Mouse (Mus musculus) layer of hippocampus, adult 9-10 months (tissue): ENCODE results near the gene Coq4.
"Not testable (repeated sequence)": the region's sequence is repeated elsewhere in the genome, so short reads cannot be mapped to it uniquely, and the experiment has no call there.

ENCODE experiments used
- DNase-seq: peaks from one replicate; pipeline ENCODE4 v3.0.0; 2022; ENCODE audit warnings: low spot score

Coq4 gene

DNA sequence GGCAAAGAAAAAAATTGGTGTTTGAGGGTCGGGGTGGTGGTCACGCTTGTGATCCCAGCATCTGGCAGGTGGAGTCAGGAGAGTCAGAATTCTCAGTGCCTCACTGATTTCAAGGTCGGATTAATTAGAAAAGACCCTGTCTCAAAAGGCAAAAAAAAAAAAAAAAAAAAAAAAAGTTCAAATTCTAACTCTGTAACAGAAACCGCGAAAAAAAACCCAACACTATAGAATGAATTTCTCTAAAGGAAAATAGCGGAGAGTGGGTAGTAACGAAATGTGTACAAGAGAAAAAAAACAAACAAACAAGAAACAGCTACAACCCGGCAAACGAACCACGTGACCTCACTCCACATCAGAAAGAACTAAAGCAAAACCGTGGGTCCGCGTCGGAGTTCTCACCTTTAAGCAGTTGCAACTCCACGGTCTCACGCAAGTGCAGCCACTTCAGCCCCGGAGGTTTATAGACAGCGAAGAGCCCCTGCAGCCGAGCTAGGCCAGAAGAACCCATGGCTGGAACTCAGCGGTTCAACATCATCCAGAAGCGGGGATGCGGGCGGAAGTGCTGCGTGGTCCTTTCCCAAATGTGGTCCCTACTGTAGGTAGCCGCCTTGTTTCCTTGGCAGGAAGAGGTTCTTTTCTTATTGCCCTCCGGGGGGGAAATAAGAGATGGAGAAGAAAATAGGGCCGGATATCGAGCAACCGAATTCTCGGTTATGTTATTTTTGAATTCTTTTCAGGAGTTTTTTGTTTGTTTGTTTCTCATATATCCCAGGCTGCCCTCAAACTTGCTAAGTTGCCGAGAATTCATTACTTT is at the start of gene Coq4:
Gene Coq4 (plus strand): TSS at position 390 of the 814 bp plus-strand sequence.
- DNase-seq: peak; percentile 95

DNA sequence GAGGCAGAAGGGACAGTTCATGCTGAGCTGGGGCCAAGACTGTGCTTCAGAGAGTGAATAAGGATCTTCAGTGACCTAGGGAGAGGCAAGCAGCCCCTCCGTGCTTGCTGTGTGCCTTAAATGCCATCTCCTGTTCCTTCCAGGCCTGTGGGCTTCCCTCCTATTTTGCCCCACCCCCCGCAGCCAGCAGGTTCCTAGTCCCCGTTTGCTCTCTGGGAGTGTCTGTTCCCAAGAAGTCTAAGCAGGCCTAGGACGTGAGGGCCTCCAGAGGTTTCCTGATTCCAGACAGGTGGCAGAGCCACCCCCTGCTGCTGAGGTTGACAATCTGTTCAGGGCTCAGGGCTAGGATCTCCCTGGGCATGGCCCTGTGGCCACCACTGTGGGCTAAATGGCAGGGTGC is 48.5 kb upstream of the Coq4 start:
- no peak for DNase-seq

DNA sequence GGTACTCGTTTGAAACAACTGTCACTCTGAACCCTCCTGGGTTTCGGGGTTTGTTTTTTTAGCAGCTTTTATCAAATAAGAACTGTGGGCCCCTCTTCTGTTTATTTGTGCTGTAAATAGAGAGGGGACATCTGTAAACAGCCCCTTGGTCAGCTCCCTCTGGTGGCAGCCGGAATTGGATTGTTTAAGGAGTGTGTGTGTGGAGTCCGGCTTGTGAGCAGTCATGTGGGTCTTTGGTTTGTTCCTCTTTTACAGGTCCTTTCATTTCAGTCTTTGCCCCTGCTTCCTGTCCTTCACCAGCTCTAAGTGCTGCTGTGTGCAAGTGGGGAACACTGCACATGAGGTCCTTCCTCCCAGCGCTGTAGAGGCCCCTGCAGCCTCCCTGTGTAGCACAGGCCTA is 47.9 kb upstream of the Coq4 start:
- no peak for DNase-seq

DNA sequence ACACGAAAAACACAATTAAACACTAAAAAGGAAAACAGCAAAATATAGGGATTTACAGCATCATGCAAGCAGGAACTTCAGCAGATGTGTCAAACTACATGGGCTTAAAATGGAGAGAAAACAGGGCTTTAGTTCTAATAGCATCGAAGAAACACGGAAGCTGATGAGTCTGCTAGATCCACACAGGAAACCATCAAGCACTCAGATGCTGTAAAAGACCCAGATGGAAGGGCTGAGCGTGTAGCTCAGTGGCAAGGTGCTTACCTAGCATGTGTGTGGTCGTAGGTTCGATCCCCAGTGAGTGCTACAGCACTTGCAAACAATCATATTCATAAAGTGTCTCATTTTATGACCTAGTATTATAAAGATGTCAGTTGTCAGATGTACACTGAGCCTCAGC is 46.1 kb upstream of the Coq4 start:
- DNase-seq: no peak

DNA sequence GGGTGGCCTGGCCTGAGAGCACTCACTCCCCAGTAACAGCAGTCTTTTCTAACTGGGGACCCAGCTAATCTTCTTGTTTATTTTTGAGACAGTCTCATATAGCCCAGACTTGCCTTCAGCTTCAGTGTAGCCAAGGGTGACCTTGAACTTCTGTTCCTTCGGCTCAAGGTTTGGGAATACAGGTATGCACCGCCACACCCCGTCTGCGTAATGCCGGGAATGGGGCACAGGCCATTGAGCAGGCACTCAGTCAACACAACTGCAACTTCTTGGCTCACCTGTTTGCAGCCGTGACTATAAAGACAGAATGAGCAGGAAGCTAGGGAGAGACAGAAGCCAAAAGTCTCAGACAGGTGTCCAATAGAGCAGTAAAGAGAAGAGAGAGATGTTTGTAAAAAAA is 43.0 kb upstream of the Coq4 start:
- no peak for DNase-seq

DNA sequence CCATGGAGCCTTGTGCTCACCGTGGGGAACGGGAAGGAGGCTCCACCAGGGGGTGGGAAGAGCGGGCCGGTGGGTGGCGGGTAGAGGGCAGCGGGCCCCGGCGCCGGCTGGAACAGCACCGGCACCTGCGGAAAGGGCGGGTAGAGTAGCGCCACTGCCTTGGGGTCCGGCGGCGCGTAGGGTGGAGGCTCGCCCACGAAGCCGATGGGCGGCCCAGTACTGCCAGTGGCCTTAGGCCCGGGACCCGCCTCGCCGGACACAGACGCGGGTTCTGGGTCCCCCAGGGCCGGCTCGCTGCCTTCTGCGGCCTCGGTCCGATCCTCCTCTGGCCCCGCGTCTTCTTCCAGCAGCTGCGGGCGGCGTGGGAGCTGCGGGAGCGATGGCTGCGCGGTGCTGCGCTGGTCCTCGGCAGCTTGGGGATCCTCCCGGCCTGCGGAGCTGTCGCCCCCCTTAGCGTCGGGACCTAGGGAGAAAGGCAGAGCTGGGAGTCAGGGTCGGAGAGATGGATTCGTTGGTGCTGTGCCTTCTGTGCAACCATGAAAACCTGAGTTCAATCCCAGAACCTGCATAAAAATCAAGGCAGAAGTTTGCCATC is 40.0 kb upstream of the Coq4 start:
- DNase-seq: no peak

DNA sequence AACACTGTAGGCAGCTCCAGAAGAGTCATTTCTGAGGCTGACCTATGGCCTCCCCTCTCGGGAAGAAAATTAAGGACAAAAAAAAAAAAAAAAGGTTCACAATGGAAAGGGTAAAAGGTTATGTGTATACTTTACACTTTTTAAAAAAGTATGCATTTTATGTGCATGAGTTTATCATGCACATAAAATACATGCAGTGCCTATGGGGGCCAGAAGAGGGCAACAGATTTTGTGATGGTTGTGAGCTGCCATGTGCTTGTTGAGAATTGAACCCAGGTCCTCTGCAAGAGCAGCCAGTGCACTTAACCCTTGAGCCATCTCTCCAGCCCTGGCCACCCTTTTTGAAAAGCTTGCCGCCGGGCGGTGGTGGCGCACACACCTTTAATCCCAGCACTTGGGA is 39.4 kb upstream of the Coq4 start:
- no peak for DNase-seq

DNA sequence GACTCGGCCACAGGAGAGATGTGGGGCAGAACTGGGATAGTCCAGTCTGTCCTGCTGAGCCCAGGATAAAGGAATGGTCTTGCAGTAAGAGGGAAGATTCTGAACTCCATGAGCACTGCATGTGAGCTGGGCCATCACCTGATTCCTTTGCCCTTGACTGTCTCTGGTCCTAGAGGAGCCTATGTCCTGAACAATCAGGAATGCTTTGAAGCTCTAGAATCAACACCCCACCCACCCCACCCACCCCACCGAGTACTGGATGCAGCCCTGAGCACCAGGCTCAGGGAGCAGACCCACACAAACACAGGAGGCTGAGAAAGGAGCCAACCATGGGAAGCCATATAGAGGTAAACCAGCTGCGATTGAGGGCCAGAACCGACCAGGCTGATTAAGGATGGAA is 38.8 kb upstream of the Coq4 start:
- DNase-seq: no peak

DNA sequence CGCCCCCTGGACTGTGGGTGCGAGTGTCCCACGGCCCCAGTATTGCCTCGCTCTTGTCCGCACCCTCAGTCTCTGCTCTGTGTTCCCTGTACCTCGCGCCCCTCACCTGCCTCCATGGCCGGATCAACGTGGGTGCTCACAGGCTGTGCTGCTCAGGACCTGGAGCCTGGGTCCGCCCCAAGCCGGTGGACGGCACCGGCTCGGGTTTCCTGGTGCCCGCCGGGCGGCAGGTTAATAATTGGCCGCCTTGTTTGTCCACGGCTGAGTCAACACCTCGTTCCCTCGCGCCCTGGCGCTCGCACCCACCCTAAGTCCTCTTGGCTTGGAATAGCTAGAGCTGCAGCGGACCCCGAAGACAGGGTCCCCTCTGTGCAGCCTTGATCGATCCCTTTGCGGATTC is 35.8 kb upstream of the Coq4 start, which contains the start of gene Gm13420:
Gene Gm13420 (minus strand): TSS at position 189 of the 400 bp plus-strand sequence.
- no peak for DNase-seq

DNA sequence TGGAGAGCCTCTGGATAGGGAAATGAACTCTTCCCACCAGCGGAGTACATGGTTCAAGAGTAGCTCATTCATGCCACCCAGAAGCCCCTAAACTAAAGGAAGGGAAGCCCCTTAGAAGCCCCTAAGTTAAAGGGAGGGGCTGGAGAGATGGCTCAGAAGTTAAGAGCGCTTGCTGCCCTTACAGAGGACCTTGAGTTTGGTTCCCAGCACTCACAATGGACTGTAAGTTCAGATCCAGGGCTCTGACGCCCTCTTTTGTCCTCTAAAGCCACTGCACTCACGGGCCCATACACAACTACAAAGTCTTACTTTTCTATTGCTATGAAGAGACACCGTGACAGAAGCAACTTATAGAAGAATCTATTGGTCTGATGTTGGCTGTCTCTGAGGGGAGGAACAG is 34.9 kb upstream of the Coq4 start:
- DNase-seq: no peak

DNA sequence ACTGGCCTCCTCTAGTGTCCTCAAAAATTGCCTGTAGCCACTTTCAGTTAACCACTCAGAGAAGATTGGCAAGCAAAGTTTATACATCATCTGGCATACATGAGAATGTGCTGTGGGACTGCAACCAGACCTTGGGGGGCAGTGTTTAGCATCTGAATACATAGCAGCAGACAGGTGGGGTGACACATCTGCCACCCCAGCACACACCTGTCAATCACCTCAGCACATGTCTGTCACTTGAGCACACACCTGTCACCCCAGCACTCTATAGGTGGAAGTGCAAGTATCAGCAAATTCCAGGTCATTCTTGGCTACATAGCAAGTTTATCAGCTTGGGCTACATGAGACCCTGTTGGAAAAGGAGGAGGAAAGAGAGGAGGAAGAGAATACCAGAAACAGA is 31.6 kb upstream of the Coq4 start:
- DNase-seq: no peak

DNA sequence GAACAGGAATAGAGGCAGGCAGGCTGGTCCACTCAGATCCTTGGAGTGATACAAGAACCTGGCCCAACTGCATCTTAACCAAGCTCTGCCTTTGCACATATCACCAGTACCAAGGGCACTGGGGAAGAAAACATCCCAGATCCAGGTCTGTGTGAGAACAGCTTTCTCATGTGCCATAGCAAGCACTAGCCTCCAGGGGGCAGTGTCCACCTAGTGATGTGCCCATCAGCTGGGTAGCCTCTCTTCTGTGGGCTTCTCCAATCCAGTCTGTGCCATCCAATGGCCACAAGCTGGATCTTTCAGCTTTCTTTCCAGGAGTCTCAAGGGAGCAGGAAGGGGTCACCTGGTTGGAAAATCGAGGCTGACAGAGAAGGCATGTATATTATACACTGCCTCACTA is 22.5 kb upstream of the Coq4 start:
- DNase-seq: peak; percentile 29

DNA sequence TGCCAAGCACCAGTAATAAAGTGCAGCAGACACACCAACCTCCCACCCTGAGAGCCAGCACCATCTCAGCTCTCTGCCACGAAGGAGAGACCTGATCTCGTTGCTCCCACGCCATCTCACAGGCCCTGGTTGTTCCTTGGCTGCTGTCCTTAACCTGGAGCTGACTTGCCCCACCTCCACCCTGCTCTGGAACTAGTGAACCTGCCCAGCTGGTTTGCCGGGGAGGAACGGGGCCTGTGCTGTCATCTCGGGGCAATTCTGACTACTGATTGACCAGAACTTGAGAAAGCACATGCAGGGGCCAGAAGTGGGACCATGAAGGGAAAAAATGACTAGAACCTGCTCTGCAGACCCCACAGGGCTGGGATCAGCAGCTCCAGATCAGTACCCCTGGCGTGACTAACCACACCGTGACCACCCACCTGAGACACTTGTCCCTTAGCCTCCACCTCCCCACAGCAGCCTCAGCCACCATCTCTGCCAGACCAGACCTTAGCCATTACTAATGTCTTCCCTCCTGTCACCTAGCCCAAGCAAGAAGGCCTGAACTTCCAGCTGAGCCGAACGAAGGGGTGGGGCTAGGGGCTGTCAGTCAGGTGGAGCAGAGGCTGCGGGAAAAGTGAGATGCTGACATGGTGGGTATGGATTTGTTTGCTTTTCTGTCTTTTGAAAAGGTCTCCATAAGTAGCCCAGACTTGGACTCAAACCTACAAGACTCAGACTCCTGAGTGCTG is 19.1 kb upstream of the Coq4 start:
- DNase-seq: no peak

DNA sequence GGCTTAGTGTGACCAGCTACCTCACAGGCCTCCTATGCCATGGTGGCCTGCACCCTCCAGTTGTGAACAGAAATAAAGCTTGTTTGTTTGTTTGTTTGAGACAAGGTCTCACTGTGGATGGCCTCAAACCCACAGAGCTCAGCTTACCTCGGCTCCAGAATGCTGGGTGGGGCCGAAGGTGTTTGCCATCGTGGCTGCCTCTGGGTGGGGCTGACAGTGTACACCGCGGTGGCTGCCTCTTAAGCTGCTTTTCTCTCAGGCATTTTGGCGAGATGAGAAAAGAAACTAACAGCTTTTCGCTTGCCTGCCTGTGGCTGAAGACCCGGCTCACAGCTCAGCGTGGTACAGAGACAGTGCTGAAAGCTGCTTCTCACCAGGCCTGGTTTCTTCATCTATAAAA is 18.4 kb upstream of the Coq4 start:
- no peak for DNase-seq

DNA sequence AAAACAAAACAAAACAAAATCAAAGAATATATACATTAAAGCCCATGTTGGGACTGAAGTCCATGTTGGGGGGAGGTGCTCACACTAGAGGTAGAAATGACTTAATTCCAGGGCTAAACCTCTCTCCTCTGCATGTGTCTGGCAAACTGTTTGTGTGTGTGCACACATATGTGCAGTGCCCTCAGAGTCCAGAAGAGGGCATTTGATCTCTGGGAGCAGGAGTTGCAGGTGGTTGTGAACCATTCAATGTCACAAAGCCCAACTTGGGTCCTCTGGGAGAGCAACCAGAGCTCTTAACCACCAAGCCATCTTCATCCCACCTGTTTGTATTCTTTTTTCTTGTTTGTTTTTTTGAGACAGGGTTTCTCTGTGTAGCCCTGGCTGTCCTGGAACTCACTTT is 17.1 kb upstream of the Coq4 start:
- DNase-seq: no peak

DNA sequence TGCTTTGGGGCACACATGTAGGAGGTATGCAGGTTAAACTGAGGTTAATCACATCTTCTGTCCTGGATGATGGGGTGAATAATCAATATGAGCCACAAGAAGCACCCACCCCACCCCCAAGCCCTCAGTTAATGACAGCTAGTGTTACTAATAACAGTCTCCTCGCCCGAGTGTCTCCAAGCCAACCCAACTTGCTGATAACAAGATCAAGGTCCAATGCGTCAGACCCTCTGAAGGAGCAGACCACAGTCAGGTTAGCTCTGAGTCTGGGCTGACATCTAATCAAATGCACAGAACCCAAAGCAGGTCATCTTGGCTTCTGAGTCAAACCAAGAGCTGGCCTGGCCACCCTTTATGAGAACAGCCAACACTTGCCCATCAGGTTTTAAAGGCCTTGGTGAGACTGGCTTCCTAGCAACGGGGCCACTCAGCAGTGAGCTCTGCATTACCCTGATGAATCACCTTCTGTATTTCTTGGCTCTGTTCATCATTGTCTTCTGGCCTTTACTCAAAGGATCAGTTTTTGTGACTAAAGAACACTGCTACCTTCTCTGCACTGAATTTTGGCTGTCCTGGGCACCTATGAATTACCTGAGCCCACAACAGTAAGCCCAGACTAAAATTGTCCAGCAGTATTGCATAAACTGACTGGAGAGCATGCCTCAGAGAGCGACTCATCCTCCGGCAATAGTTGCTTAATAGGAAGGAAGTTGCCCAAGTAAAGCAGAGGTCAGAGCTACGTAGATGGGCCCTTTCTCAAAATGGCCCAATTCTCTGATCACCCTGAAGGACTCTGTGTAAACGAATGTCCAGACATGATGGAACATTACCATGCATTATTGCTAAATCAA is 15.5 kb upstream of the Coq4 start:
- DNase-seq: no peak

DNA sequence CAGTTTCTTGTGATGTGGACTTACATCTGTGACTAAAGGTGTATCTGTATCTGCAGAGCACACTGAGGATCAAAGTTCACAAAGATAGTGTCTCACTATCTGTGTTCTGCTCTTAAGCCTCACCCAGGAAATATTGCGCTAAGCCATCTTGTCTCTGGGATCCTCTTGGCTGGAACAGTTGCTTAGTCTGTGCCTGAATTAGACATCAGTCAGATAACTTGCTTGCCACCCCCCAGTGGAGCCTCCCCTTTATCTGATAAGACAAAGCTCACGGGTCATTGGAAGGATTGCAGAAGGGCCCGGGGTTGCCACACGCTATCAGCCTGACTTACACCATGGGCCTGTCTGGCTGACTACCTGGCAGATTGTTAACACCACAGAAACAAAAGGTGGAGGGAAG is 14.0 kb upstream of the Coq4 start:
- no peak for DNase-seq

DNA sequence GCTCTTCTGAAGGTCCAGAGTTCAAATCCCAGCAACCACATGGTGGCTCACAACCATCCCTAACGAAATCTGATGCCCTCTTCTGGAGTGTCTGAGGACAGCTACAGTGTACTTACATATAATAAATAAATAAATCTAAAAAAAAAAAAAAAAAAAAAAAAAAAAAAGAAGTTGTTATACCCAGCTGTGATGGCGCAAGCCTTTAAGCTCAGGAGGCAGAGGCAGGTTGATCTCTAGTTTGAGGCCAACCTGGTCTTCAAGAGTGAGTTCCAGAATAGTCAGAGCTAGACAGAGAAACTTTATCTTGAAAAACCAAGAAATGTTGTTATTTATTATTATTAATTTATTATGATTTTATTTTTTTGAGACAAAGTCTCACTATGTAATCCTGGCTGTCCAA is 6.0 kb upstream of the Coq4 start:
- DNase-seq: not testable (repeated sequence)

DNA sequence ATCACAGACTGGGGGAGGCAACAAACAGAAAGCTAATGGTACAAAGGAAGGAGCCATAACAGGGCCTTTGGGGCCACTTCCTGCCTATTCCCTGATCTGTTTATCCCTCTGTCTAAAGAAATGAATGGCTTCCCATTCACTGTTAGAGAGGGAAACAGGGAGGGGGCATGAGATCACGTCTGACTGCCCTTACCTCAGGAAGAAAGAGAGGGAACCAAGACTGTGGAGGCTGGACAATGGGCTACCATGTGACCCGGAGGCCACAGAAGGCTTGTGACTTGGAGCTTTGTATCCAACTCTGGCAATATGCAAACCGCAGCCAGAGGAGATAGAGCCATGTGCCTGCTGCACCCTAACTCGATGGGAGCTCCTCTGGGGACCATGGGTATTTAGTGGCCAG is 3.0 kb upstream of the Coq4 start:
- DNase-seq: no peak

DNA sequence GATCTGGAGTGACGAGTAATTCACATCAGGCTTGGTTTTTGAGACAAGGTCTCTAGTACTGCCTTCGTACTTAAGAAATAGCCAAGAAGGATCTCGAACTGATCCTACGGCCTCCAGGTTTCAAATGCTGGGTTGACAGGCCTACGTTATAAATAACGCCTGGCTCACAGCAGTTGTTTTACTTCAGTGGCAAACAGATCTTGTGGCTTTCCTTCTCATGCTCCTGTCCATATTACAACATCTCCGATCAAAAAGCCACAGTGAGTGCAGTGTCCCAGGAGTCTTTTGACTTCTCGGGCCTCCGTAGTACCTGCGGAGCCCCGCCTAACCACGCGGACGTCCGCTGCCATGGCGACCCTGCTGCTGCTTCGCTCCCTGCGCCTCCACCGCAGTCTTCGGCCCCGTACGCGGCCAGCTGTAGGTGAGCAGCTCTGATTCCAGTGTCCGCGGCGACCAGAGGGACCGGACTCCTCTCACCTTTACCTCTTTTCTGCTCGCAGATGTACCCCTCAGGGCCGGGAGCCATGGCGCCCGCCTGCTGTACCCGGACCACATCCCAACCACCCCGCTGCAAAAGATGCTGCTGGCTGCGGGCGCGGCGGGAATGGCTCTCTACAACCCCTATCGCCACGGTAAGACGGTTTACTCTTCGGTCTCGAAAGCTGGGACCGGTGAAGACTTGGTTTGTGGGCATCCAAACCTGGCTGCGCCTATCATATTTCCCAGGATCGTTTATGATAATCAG is 816 bp downstream of the Coq4 start, which contains the start of gene Trub2:
Gene Trub2 (minus strand): TSS at position 566 of the 745 bp plus-strand sequence.
- peak; percentile 35 for DNase-seq

DNA sequence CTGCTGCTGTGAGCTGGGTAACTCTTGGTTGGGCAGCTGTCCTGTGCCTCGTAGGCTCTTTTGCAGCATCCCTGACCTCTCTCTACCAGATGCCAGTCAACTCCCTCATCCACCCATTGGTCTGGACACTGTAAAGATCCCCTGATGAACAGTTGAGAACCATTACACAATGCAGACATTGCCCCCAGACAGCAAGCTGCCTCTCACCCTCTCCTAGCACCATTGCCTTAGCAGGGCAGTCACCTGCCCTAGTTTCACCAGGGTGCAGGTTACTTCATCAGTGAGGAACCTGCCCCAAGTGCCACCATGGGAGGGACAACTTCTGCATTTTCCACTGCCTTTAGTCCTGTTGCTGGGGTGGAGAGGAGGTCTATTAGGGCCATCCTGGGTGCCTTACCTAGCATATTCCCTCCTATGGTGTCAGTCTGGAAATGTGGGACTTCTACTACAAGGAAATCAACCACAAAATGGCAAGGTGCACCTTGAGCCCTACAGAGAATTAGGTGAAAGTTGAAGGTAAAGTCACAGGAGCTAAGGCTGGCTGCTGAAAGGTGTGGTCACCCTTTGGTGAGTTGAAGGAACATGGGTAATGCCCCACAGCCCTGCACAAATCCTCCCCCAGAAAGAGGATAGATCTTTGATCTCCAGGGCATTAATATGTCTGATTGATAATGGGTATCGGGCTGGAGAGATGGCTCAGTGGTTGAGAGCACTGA is 5.6 kb downstream of the Coq4 start:
- no peak for DNase-seq
